Mouse (Mus musculus) embryonic facial prominence, embryonic 12.5 days (tissue): ENCODE measurements at regions not wholly inside any gene's neighbourhood (a gene's known extent, or its start where the extent isn't known, plus 50 kb on each side); places are given as distances from the start of the nearest gene placed in this dataset.
"Not testable (repeated sequence)": the region's sequence is repeated elsewhere in the genome, so short reads cannot be mapped to it uniquely, and the experiment has no call there.

Experiments used
- ATAC-seq: fragments of 200-750 bp; cut with Nextera tagmentation; 2 replicates; pipeline ENCODE4 v1.8.0; 2017; ENCODE audit not compliant: insufficient number of reproducible peaks, insufficient read depth, low FRiP score, low TSS enrichment
- H3K27ac ChIP-seq: fragments of 300-500 bp; sonication (generic); 2 replicates; pipeline ENCODE4 v1.5.1; 2016; ENCODE audit warnings: mild to moderate bottlenecking
- H3K27me3 ChIP-seq: fragments of 300-500 bp; sonication (generic); 2 replicates; pipeline ENCODE4 v1.6.1; 2016; ENCODE audit warnings: mild to moderate bottlenecking, moderate library complexity
- H3K36me3 ChIP-seq: fragments of 300-500 bp; sonication (generic); 2 replicates; pipeline ENCODE4 v1.6.1; 2016; ENCODE audit warnings: mild to moderate bottlenecking
- H3K4me1 ChIP-seq: fragments of 300-500 bp; sonication (generic); 2 replicates; pipeline ENCODE4 v1.6.1; 2016
- H3K4me2 ChIP-seq: fragments of 300-500 bp; sonication (generic); replicated peaks from 2 replicates; pipeline ENCODE4 v1.6.1; 2016; ENCODE audit warnings: mild to moderate bottlenecking, moderate library complexity
- H3K4me3 ChIP-seq: fragments of 300-500 bp; sonication (generic); 2 replicates; pipeline ENCODE4 v1.5.1; 2016; ENCODE audit warnings: mild to moderate bottlenecking
- H3K9ac ChIP-seq: fragments of 300-500 bp; sonication (generic); 2 replicates; pipeline ENCODE4 v1.6.1; 2016; ENCODE audit warnings: mild to moderate bottlenecking, moderate library complexity
- H3K9me3 ChIP-seq: fragments of 300-500 bp; sonication (generic); 2 replicates; pipeline ENCODE4 v1.6.1; 2016; ENCODE audit warnings: mild to moderate bottlenecking, moderate library complexity
- WGBS: fragments of 180-500 bp; shearing (Covaris S2); methylation state at CpG from one replicate; pipeline ENCODE4 v1.1.7; 2016; 5-methylcytosine and 5-hydroxymethylcytosine counted together

DNA sequence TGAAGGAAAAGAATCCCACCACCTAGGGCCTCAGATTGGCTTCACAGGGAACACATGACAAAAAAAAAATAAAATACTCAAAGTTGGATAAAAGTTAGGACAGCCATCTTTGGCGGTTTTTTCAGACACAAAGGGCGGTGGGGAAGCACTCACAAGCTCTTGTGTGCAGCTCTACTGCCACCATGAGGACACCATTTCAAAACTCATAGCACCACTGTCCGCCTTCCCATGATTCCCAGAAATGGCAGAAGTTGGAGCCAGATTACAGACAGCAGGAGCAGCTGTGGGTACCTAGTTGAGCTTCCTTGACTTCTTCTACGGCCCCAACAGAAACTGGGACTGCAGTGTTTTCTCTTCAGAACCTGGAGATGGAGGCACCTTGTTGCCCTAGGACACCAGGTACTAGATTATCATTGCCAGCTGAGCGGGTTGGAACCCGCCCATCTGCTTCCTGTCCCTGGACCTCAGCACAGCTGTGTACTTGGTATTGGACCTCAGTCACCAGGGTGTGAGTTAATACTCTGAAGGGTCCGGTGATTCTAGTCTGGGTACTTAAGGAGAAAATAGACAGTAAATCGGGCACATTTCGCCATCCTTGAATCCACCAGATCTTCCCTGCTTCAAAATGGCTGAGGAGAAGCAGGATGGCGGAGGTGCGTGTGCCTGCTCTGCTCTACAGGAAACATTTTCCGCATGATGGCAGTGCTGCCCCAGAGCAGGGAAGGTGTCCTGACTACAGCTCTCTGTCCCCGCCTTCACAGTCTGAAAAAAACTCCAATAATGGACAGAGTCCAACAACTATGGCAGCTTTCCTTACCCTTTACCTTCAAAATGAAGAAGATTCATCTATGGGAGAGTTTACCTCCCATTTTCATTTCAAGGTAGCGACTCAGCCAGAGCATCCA, 144.1 kb upstream of the Olfr1324 start:
- not testable (repeated sequence) for H3K4me1 ChIP-seq, H3K36me3 ChIP-seq, H3K27ac ChIP-seq, H3K4me3 ChIP-seq, H3K4me2 ChIP-seq, H3K27me3 ChIP-seq, ATAC-seq, H3K9ac ChIP-seq, H3K9me3 ChIP-seq
- WGBS = 65% methylated on average over 14 of the region's 14 CpGs

DNA sequence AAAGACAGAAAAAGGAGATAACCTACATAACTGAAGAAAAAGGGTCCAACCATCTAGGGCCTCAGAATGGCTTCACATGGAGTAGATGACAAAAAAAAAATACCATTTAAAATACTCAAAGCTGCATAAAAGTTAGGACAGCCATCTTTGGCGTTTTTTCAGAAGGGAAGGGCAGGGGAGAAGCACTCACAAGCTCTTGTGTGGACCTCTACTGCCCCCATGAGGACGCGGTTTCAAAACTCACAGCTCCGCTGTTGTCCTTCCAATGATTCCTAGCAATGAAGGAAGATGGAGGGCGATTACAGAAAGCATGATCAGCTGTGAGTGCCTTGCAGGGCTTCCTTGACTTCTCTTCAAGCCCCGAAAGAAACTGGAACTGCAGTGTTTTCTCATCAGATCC, 140.8 kb upstream of the Olfr1324 start:
- Histone ChIP-seq H3K4me3 (no peak overlapping the region), H3K27me3 (no peaks in the 10 kb centered on the region), H3K4me2 (no peak overlapping the region), H3K9ac (no peak overlapping the region), H3K27ac (no peak overlapping the region), H3K4me1 (no peaks in the 10 kb centered on the region), H3K36me3 (0 out of 2 replicates have a peak, but pooled peaks cover 4% of the 10 kb centered on the region), H3K9me3 (no peaks in the 10 kb centered on the region)
- no peak for ATAC-seq
- WGBS = 68% methylated on average over 6 of the region's 6 CpGs

GRCm38 (mm10) chrX:50566345-50566744, 138.0 kb upstream of the Olfr1324 start:
- no peaks in the 10 kb centered on the region for H3K9me3 ChIP-seq
- no peak overlapping the region for H3K27ac ChIP-seq
- H3K27me3 ChIP-seq = no peaks in the 10 kb centered on the region
- H3K36me3 ChIP-seq = 0 out of 2 replicates have a peak, but pooled peaks cover 4% of the 10 kb centered on the region
- H3K4me3 ChIP-seq = no peak overlapping the region
- no peak for ATAC-seq
- H3K4me1 ChIP-seq = no peaks in the 10 kb centered on the region
- WGBS = 61% methylated on average over 5 of the region's 5 CpGs
- no peak overlapping the region for H3K9ac ChIP-seq
- H3K4me2 ChIP-seq = no peak overlapping the region

DNA sequence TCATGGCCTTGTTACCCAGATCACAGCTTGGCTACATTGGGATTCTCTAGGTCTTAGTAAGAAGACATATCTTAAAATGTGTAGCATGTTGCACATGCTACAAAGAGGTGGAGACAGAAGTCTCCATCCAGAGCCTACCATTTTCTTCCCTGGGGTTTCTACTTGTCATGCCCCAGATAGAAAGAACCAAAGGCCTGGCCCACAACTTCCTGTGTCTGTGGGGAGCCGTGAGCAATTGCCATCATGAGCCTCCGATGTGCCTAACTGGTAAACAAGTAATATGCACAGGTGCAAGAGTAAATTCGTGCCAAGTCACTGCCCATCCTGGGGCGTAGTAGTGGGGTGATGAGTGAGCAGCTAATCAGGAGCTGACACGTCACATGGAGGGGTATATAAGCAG, 136.7 kb upstream of the Olfr1324 start:
- H3K9ac ChIP-seq, H3K4me1 ChIP-seq, H3K27me3 ChIP-seq, H3K4me2 ChIP-seq, H3K9me3 ChIP-seq, H3K4me3 ChIP-seq, H3K27ac ChIP-seq, H3K36me3 ChIP-seq, ATAC-seq: not testable (repeated sequence)
- 89% methylated on average over 5 of the region's 5 CpGs for WGBS

DNA sequence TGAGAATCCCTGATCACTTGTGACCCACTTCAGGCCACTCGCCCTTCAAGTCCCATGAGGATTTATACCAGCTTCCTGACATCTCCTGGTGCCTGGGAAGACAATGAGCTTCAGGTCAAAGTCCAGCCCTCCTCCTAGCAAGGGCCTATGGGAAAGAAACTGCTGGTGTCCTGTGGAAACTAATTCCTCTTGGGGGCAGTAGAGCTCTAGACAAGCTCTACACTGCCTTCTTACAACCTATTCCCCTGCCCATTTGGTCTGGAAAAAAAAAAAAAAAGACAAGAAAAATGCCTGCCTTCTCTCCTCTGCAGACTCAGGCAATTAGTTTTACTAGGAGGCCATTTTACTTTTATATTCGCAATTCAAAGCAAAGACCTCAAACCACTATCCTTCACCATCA, 132.6 kb upstream of the Olfr1324 start:
- no peaks in the 10 kb centered on the region for H3K4me1 ChIP-seq
- no peak for ATAC-seq
- H3K9ac ChIP-seq = no peak overlapping the region
- no peaks in the 10 kb centered on the region for H3K9me3 ChIP-seq
- H3K27ac ChIP-seq = no peak overlapping the region
- H3K36me3 ChIP-seq = no peaks in the 10 kb centered on the region
- WGBS = 50% methylated on average over 2 of the region's 2 CpGs
- no peak overlapping the region for H3K4me3 ChIP-seq
- no peaks in the 10 kb centered on the region for H3K27me3 ChIP-seq
- H3K4me2 ChIP-seq = no peak overlapping the region

DNA sequence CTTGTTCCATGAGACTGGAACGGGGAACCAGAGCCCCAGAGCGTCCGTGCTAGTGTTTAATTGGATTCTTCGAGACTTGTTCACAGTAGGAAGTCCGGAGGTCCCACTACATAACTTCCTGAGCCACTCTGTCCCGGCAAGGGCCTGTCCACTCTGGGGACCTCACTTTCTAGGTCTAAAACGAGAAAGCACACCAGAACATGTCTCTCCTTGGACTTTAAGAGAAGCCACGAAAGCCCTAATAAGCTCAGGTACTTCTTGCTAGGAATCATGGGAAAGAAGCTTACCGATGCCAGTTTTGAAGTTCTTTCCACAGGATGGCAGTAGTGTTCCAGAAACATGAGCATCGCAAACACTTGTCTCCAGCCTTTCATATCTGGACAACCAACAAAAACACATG, 122.0 kb upstream of the Olfr1324 start:
- H3K9ac ChIP-seq = no peak overlapping the region
- no peak overlapping the region for H3K27ac ChIP-seq
- no peaks in the 10 kb centered on the region for H3K9me3 ChIP-seq
- no peak for ATAC-seq
- H3K4me1 ChIP-seq = no peaks in the 10 kb centered on the region
- peak overlapping the region; percentile 19 for H3K4me2 ChIP-seq
- no peaks in the 10 kb centered on the region for H3K36me3 ChIP-seq
- H3K27me3 ChIP-seq = no peaks in the 10 kb centered on the region
- H3K4me3 ChIP-seq = peak overlapping the region; percentile 27
- 57% methylated on average over 10 of the region's 10 CpGs for WGBS

DNA sequence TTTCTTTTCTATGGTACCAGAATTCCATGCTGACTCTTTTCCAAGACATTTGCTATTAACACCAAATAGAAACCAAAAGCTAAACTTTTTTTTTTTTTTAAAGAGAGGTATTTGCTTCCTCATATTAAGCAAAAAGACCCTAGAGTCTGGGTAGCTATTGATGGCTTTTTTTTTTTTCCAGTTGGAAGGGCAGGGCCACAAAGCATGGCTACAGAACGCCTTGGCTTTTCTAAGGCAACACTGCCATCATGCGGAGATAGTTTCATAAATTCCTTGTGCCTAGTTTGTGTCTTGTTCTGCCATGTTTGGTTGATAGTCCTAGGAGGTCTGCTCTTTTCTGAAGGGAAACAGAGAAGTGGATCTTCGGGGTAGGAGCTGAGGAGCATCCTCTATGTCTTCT, 121.4 kb upstream of the Olfr1324 start:
- H3K27me3 ChIP-seq = no peaks in the 10 kb centered on the region
- H3K4me3 ChIP-seq = peak overlapping the region; percentile 27
- H3K9me3 ChIP-seq = no peaks in the 10 kb centered on the region
- no peaks in the 10 kb centered on the region for H3K36me3 ChIP-seq
- peak overlapping the region; percentile 19; the same call in 1 of the 2 replicates for H3K4me2 ChIP-seq
- no peak overlapping the region for H3K27ac ChIP-seq
- H3K4me1 ChIP-seq = no peaks in the 10 kb centered on the region
- H3K9ac ChIP-seq = no peak overlapping the region
- WGBS = 45% methylated on average over 3 of the region's 3 CpGs
- no peak for ATAC-seq

- WGBS = 63% methylated on average over 4 of the region's 4 CpGs
Measured at GRCm38 (mm10) chrX:50537785-50538159, 109.5 kb upstream of the Olfr1324 start.

GRCm38 (mm10) chrX:50537122-50537784, 109.0 kb upstream of the Olfr1324 start:
- no peak for ATAC-seq
- 49% methylated on average over 19 of the region's 19 CpGs for WGBS
- H3K9me3 ChIP-seq = no peaks in the 10 kb centered on the region
- no peak overlapping the region for H3K27ac ChIP-seq
- no peak overlapping the region for H3K9ac ChIP-seq
- H3K4me1 ChIP-seq = no peaks in the 10 kb centered on the region
- no peaks in the 10 kb centered on the region for H3K36me3 ChIP-seq
- 0 out of 2 replicates have a peak overlapping the region, but pooled peaks have one; percentile 11 for H3K4me2 ChIP-seq
- H3K27me3 ChIP-seq = no peaks in the 10 kb centered on the region
- H3K4me3 ChIP-seq = peak overlapping the region; percentile 38

More at GRCm38 (mm10) chrX:50537785-50538159, 109.5 kb upstream of the Olfr1324 start:
- H3K4me1 ChIP-seq, ATAC-seq, H3K27ac ChIP-seq, H3K9me3 ChIP-seq, H3K36me3 ChIP-seq, H3K4me2 ChIP-seq, H3K9ac ChIP-seq, H3K27me3 ChIP-seq: not testable (repeated sequence)
- H3K4me3 ChIP-seq = peak overlapping the region; percentile 38

GRCm38 (mm10) chrX:50504047-50504446, 75.7 kb upstream of the Olfr1324 start:
- ATAC-seq = no peak
- no peaks in the 10 kb centered on the region for H3K27me3 ChIP-seq
- H3K4me1 ChIP-seq = no peaks in the 10 kb centered on the region
- no peaks in the 10 kb centered on the region for H3K9me3 ChIP-seq
- H3K9ac ChIP-seq = no peak overlapping the region
- WGBS = 21% methylated on average over 3 of the region's 3 CpGs
- no peak overlapping the region for H3K27ac ChIP-seq
- H3K36me3 ChIP-seq = no peaks in the 10 kb centered on the region
- H3K4me2 ChIP-seq = no peak overlapping the region
- H3K4me3 ChIP-seq = no peak overlapping the region

- H3K9me3 ChIP-seq = no peaks in the 10 kb centered on the region
- no peaks in the 10 kb centered on the region for H3K27me3 ChIP-seq
- no peak overlapping the region for H3K4me2 ChIP-seq
- no peak overlapping the region for H3K27ac ChIP-seq
- H3K9ac ChIP-seq = no peak overlapping the region
- H3K36me3 ChIP-seq = no peaks in the 10 kb centered on the region
- WGBS = 20% methylated on average over 1 of the region's 1 CpGs
- no peaks in the 10 kb centered on the region for H3K4me1 ChIP-seq
- no peak overlapping the region for H3K4me3 ChIP-seq
- ATAC-seq = no peak
Measured at GRCm38 (mm10) chrX:50501181-50501580, 72.9 kb upstream of the Olfr1324 start.

DNA sequence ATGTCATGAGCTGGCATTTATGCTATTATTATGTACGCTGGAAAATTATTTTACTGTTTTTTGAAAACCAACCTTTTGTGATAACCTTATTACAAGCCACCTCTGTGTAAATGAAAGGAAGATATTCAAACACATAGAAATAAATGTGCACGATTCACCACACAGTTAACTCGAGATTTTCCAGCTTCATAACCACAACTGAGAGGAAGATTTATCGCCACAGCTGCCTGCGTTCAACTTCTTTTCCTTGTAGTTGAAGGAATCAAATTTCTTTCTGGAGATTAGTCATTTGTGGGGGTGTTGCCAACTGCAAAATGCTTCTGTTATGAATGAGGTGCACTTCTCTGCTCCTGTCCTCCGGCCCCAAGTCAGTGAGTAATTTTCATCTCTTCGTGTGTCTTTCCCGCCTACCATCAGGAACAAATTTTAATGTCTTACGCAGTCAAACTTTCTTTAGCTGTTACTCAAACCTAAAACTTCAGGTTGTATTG, 62.2 kb upstream of the Olfr1324 start:
- not testable (repeated sequence) for H3K36me3 ChIP-seq, H3K9me3 ChIP-seq
- WGBS = 68% methylated on average over 9 of the region's 9 CpGs

More for the DNA sequence above, 62.2 kb upstream of the Olfr1324 start:
- not testable (repeated sequence) for H3K4me1 ChIP-seq, H3K9ac ChIP-seq, ATAC-seq, H3K4me2 ChIP-seq, H3K4me3 ChIP-seq, H3K27me3 ChIP-seq, H3K27ac ChIP-seq
